Mouse (Mus musculus) limb, embryonic 14.5 days (tissue): Measurements from ENCODE around the gene Icmt. TPM values are rescaled to one million over a fixed set of nuclear protein-coding genes. Genes with fewer than 3 reads are reported as not detected.

Source experiments
- ATAC-seq: fragments of 200-750 bp; cut with Nextera tagmentation; 2 replicates; pipeline ENCODE4 v1.8.0; 2017; ENCODE audit warnings: low read depth, moderate number of reproducible peaks, moderate TSS enrichment; ENCODE audit not compliant: low FRiP score
- DNase-seq: peaks from one replicate; pipeline ENCODE4 v3.0.0-alpha.2; 2015; ENCODE audit warnings: low spot score
- H3K27ac ChIP-seq: fragments of 300-500 bp; sonication (generic); replicated peaks from 2 replicates; pipeline ENCODE4 v1.5.1; 2014; ENCODE audit warnings: low read depth, mild to moderate bottlenecking, low read length, moderate library complexity, mixed read lengths
- H3K27me3 ChIP-seq: fragments of 300-500 bp; sonication (generic); 2 replicates; pipeline ENCODE4 v1.6.1; 2014; ENCODE audit warnings: low read length, mixed read lengths; ENCODE audit not compliant: control insufficient read depth, insufficient read depth
- H3K36me3 ChIP-seq: fragments of 300-500 bp; sonication (generic); 2 replicates; pipeline ENCODE4 v1.6.1; 2014; ENCODE audit warnings: mild to moderate bottlenecking, low read length, moderate library complexity, mixed read lengths; ENCODE audit not compliant: control insufficient read depth, insufficient read depth
- H3K4me1 ChIP-seq: fragments of 300-500 bp; sonication (generic); 2 replicates; pipeline ENCODE4 v1.6.1; 2014; ENCODE audit warnings: antibody characterized with exemption, low read length, mixed read lengths; ENCODE audit not compliant: control insufficient read depth, insufficient read depth
- H3K4me2 ChIP-seq: fragments of 300-500 bp; sonication (generic); replicated peaks from 2 replicates; pipeline ENCODE4 v1.6.1; 2014; ENCODE audit warnings: low read depth, mild to moderate bottlenecking, low read length, moderate library complexity; ENCODE audit not compliant: severe bottlenecking
- H3K4me3 ChIP-seq: fragments of 300-500 bp; sonication (generic); replicated peaks from 2 replicates; pipeline ENCODE4 v1.5.1; 2014; ENCODE audit warnings: low read length
- H3K9ac ChIP-seq: fragments of 300-500 bp; sonication (generic); 2 replicates; pipeline ENCODE4 v1.6.1; 2014; ENCODE audit warnings: mild to moderate bottlenecking, low read depth, low read length, moderate library complexity; ENCODE audit not compliant: severe bottlenecking
- H3K9me3 ChIP-seq: fragments of 300-500 bp; sonication (generic); 2 replicates; pipeline ENCODE4 v1.6.1; 2016; ENCODE audit warnings: low read length; ENCODE audit not compliant: control insufficient read depth
- POLR2A ChIP-seq: fragments of 200-500 bp; IDR thresholded peaks from 2 replicates; pipeline ENCODE4 v1.8.0; 2012; ENCODE audit warnings: inconsistent platforms, mild to moderate bottlenecking, moderate library complexity, borderline replicate concordance; ENCODE audit not compliant: insufficient read depth, insufficient read length; ENCODE audit errors: extremely low read depth
- WGBS: fragments of 180-500 bp; shearing (Covaris S2); extraction: QIAGEN DNeasy Blood & Tissue Kit; methylation state at CpG from one replicate; pipeline ENCODE4 v1.1.7; 2014; 5-methylcytosine and 5-hydroxymethylcytosine counted together
- polyA plus RNA-seq, 2 experiments: library from polyadenylated mRNA; depleted of rRNA in 1 of 2; stranded (reverse) in 1 of 2; unstranded in 1 of 2; fragments of >200 nt; fragmentation: Nextera tagmentation in 1 of 2; extraction: Ambion mirVana in 1 of 2; gene quantifications; 2 replicates each; pipeline versions ENCODE4 v1.2.1 to v1.2.3; 2012 to 2014

Gene Icmt
- polyA plus RNA-seq, 2 experiments = 26.6 to 27.6 TPM

DNA sequence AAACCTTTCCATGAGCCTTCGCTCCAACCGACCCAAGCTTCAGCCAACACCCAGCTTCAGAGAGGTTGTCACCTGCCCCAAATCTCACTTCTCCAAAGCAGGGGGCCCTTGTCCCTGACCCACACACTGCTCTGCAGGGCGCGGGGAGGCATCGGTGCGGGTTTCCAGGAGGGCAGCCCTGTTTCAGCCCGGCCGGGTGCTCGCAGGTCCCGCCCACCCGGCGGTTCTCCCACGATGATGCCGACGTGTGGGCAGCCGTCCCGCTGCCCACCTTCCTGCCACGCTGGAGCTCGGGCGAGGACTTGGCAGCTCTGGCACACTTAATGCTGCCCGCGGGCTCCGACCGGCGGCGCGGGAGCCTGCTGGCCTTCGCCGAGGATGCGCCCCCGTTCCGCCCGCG lies 14.3 kb upstream of the Icmt start:
- no peak overlapping the region for H3K27ac ChIP-seq
- DNase-seq (no peak), ATAC-seq (0 out of 2 replicates have a peak, but pooled peaks have one; percentile 5)
- WGBS = 20% methylated on average over 19 of the region's 34 CpGs
- peak overlapping the region; percentile 32 for H3K4me3 ChIP-seq
- peaks cover 67% of the 10 kb centered on the region for H3K27me3 ChIP-seq
- H3K4me1 ChIP-seq = peaks cover 12% of the 10 kb centered on the region; the same call in 1 of the 2 replicates
- peak overlapping the region; percentile 45 for H3K9ac ChIP-seq
- H3K9me3 ChIP-seq = no peaks in the 10 kb centered on the region
- H3K36me3 ChIP-seq = peaks cover 17% of the 10 kb centered on the region
- H3K4me2 ChIP-seq = peak overlapping the region; percentile 59
- no peak for TF ChIP-seq POLR2A

GRCm38 (mm10) chr4:152283186-152283950 lies 13.7 kb upstream of the Icmt start:
- Histone ChIP-seq H3K36me3 (peaks cover 17% of the 10 kb centered on the region), H3K9ac (peak overlapping the region; percentile 45), H3K27me3 (peaks cover 74% of the 10 kb centered on the region), H3K9me3 (no peaks in the 10 kb centered on the region), H3K4me3 (peak overlapping the region; percentile 32), H3K27ac (no peak overlapping the region), H3K4me2 (peak overlapping the region; percentile 59), H3K4me1 (peaks cover 12% of the 10 kb centered on the region; the same call in 1 of the 2 replicates)
- ATAC-seq (peak; percentile 74), DNase-seq (peak; percentile 59)
- TF ChIP-seq POLR2A = no peak
- 5% methylated on average over 61 of the region's 70 CpGs for WGBS

GRCm38 (mm10) chr4:152285505-152285904 lies 11.5 kb upstream of the Icmt start:
- H3K36me3 ChIP-seq = peaks cover 9% of the 10 kb centered on the region
- H3K4me2 ChIP-seq = no peak overlapping the region
- no peak overlapping the region for H3K9ac ChIP-seq
- no peaks in the 10 kb centered on the region for H3K9me3 ChIP-seq
- H3K4me1 ChIP-seq = peaks cover 12% of the 10 kb centered on the region
- DNase-seq = peak; percentile 55
- ATAC-seq = no peak
- peaks cover 88% of the 10 kb centered on the region for H3K27me3 ChIP-seq
- no peak overlapping the region for H3K27ac ChIP-seq
- no peak overlapping the region for H3K4me3 ChIP-seq
- WGBS = 3% methylated on average over 10 of the region's 10 CpGs
- TF ChIP-seq POLR2A = no peak

GRCm38 (mm10) chr4:152286183-152286582 lies 10.8 kb upstream of the Icmt start:
- Histone ChIP-seq H3K36me3 (peaks cover 4% of the 10 kb centered on the region; the same call in 1 of the 2 replicates), H3K4me1 (peaks cover 12% of the 10 kb centered on the region), H3K27ac (no peak overlapping the region), H3K9me3 (no peaks in the 10 kb centered on the region), H3K4me2 (peak overlapping the region; percentile 31), H3K4me3 (0 out of 2 replicates have a peak overlapping the region, but pooled peaks have one; percentile 10), H3K27me3 (peaks cover 92% of the 10 kb centered on the region), H3K9ac (no peak overlapping the region)
- TF ChIP-seq POLR2A = no peak
- WGBS = 4% methylated on average over 32 of the region's 32 CpGs
- ATAC-seq (no peak), DNase-seq (no peak)

DNA sequence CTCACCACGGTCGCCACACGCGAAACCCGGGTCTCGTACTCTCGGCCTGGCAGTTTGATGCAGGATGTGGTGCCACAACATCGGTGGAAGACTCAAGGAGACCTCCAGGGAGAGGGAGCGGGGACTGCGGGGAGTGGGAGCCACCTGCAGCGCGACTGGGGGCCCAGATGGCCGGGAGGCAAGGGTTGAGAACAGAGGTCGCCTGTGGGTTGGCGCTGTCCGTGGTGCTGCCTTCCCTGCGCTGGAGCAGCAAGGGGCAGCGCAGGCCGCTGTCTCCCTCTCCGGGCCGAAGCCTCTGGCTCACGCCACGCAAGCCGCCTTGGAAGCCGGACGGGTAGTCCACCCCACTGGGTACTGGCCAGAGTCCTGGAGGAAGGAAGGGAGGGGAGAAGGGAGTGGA lies 10.1 kb upstream of the Icmt start:
- Histone ChIP-seq H3K36me3 (no peaks in the 10 kb centered on the region), H3K27ac (no peak overlapping the region), H3K9ac (no peak overlapping the region), H3K4me1 (peaks cover 12% of the 10 kb centered on the region), H3K4me2 (no peak overlapping the region), H3K4me3 (no peak overlapping the region), H3K9me3 (no peaks in the 10 kb centered on the region), H3K27me3 (peaks cover 92% of the 10 kb centered on the region)
- 5% methylated on average over 26 of the region's 26 CpGs for WGBS
- peak; percentile 59 for DNase-seq
- ATAC-seq = no peak
- TF ChIP-seq POLR2A = no peak
